Mouse (Mus musculus) adrenal gland, adult 2 months (tissue): ENCODE measurements around the gene Cfap45. TPM values are rescaled to one million over a fixed set of nuclear protein-coding genes. Genes with fewer than 3 reads are reported as not detected.

Experiments used
- DNase-seq: peaks from one replicate; pipeline ENCODE4 v3.0.0; 2021
- polyA plus RNA-seq: library from polyadenylated mRNA; depleted of rRNA; stranded (reverse); fragments of >200 nt; gene quantifications from 2 replicates; pipeline ENCODE4 v1.2.3, GENCODE M21; 2012
- total RNA-seq, 2 experiments: library from RNA; stranded (reverse); gene quantifications; 2 replicates each; pipeline ENCODE4 v1.2.3; 2021

Gene Cfap45
- total and polyA plus RNA-seq, 3 experiments, result 0.15 to 0.37 (median 0.31) TPM

DNA sequence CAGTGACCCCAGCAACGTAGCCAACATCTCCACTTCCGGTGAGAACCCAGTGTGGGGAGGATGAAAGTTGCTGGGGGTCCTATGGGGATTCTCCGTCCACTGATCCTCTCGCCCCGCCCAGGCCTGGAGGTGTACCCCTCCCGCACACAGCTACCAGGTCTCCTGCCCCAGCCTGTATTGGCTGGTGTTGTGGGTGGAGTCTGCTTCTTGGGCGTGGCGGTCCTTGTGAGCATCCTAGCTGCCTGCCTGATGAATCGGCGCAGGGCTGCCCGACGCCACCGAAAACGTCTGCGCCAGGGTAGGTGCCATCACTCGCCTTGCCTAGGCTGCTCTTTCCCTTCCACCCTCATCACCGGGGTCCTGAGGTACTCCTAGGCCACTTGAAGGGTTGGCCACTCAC is 24.6 kb upstream of the Cfap45 start:
- no peak for DNase-seq

DNA sequence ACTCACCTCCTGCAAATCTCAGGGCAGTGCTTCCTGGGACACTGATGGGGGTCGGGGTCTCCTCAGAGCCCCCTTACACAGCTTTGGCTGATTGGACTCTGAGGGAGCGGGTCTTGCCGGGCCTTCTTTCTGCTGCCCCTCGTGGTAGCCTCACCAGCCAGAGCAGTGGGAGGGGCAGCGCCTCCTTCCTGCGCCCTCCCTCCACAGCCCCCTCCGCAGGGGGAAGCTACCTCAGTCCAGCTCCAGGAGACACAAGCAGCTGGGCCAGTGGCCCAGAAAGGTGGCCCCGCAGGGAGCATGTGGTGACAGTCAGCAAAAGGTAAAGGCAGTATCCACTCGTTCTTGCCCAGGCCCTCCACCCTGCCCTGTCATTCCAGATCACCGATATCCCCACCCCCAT is 23.2 kb upstream of the Cfap45 start:
- DNase-seq, result no peak

DNA sequence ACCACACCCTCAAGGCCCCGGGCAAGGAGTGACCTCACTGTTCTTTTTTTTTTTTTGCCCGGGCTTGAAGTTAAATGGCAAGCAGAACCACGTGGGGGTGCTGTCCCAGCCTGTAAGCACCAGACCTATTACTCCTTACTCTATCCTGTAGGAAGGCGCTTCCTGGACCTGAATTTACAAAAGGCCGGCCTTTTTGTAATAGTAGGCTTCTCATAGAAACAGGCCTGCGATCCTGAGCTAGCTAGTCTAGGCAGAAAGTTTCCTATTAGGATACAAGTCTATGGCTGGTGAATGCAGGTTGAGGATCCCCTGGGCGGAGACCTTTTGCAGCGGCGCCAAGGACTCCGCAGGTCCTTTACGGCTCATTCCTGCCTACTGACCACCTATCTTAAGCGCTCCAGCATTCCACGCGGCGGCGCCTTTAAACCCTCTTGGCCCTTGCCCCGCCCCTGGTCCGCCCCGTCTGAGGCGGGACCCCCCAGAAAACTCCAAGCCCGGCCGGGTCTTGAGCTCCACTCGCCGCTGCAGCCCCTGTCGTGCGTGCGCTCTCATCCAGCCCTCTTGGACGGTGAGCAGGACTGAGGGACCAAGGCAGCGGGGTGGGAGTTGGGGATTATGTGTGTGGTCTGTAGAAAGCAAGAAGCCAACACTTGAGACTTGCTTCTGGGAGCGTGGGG is 20.7 kb upstream of the Cfap45 start, which contains the start of gene Tagln2:
TSS of gene Tagln2 (plus strand) at position 283 of the 677 bp plus-strand sequence.
- peak; percentile 91 for DNase-seq

DNA sequence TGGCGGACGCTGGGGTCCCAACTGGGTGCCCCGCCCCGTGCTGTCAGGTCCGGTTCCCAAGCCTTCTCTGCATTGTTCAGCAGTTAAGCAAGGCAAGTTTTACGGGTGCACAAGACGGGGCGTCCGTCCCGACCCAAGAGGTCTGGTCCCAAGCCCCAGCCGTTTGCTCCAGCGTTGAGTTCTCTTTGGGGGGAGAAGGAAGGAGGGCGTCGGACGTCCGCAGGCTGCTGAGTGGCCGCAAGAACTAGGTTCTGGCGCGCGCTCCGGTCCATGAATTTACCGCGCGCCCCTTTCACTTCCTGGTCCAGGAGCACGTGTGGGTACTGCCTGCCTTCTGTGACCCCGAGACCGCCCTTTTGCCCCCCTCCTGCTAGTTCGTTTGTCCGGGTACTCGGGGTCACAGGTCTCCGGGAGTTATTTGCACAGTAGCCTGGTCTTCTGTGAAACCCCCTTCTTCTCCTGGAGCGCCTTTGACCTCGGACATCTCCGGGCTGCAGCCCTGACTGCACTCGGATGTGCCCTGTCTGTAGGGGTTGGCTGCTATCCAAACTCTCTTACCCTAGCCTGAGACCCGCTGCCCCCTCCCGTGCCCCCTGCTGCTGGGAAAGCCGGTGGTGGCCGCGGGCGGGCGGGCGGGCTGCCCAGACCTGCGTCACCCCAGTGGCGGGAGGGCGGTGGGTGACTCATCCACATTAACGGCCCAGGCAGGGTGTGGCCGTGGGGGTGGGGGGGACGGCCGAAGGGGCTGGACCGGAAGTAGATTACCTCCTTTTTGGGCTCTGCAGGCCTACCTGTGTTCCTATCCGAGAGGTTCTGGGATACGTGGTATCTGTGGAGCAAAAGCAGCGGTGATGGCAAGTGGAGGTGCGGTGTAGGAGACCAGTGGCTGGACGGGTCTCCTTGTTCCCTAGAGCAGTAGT is 19.9 kb upstream of the Cfap45 start:
- DNase-seq, result peak; percentile 87

DNA sequence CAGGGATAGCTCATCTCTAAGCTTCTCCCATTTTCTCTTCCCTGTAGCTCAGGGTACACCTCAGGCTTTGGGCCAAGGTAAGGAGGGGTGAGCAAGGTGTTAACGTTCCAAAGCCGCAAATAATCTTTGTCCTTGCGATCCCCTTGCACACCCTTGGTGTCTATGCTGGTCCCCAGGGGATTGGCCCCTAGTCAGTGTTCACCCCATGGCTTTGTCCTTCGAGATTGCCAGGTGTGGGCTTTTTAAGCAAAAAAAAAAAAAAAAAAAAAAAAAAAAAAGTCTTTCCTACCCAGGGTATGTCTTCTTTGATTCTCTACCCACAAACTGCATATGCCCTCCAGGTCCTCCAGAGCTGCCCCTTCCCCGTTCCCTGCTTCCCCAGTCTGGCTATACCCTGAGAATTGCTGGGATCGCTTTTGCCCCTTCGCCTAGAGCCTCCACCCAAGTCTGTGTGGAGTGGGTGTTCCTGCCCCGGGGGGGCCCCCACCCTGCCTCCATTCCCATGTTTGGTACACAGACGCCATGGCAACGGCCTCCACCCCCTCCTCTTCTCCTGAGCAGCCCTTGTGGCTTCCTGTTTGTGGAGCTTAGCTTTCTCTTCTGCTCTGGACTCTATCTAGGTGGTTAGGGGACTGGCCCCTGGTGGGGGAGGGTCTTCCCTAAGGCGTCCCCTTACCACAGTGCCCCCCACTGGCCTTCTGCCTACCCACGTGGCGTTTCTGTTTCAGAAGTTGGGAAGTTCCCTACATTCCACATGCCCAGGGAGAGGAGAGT is 19.0 kb upstream of the Cfap45 start:
- DNase-seq, result peak; percentile 72

DNA sequence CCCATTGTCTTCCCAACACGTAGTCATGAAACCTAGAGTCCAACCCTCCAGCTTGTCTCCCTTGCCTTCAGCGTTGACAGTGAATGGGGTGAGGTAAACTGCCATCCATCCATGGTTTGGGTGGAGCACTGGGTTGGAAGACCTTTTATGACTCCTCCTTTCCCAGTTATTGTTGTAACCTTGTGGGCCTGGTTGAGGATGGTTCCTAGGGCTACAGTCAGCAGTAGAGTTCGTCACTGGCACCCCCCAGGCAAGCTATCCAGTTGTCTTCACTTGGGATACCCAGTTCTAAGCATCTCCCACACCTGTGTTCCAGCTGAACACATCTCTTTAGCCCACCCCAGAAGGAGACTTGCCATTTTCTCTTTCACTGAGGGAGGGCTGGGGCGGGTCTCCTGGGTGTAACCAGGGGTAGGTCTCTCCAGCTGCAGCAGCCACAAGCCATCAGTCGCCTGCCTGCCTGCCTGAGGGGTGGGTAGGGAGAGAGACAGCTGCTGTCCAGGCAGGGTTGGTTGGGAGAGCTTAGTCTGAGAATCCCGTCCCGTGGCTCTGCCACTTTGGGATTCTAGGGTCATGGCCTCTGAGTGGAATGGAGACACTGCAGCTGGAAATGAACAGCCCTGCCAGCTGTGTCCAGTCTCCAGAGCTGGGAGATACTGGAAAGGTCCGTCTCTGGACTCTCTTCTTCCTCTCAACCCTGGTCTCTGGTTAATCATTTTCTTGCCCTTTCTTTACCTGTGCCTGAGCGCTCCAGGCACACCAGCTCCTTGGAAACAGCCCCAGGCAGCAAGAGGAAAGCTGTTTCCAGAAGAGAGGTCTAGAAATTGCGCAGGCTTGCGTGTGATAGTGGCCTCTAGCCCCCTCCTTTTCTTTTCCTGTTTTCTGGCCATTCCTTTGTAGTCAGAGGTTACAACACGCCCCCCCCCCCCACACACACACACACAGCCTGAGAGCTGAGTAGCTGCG is 18.2 kb upstream of the Cfap45 start:
- no peak for DNase-seq

DNA sequence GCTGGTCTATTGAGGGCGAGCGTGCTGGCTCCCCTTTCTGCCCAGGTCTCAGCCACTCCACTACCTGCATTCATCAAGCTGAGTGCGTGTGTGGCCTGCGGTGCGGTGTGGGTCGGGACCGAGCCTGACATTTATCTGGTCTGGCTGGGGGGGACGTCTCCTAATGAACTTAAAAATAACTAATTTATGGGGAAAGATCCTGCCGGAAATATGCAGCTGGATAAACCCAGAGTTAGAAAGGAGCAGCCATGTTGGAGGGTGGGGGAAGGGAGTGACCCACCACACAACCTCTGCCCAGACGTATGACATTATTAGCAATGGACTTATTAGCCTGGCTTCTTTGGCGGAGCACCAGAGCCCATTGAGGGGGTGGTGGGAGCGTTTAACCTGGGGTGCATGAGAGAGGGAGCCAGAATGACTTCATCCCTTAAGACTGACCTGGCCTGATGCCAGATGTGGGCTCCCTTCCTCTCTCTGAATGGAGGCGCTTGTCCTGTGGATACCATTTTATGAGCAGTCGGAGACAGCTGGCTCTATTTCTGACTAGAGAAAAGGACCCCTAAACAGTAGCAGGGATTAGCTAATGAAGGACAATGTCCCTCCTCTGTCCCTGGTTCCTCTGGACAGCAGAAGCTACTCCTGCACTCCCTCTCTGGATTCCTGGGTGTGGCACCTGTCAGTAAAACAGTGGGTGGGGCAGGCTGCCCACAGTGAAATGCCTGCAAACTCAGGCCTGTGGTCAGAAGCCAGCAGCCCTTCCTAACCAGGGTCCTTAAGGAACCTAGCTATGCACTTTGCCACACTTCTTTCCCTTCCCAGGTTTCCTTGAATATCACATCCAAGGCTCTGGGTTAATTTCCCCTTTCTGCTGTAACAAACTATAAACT is 17.2 kb upstream of the Cfap45 start:
- DNase-seq, result peak; percentile 37

DNA sequence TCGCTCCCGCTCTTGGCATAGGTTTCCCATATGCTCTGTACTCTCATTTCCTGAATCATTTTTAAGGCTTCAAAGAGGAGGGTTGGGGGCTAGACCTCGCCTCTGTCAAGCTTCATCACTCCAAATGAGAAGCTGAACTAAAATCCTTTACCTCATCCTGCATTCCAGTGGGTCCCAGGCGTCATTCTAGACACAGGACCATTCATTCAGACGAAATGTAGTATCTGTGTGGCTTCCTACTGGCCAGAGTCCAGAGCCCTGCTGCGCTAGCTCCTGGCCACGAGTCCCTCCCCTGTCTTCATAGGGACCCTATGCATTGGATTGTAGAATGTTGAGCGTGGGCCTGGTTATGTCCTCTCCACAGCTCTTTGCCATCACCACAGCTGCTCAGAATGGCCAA is 15.8 kb upstream of the Cfap45 start:
- DNase-seq, result no peak

DNA sequence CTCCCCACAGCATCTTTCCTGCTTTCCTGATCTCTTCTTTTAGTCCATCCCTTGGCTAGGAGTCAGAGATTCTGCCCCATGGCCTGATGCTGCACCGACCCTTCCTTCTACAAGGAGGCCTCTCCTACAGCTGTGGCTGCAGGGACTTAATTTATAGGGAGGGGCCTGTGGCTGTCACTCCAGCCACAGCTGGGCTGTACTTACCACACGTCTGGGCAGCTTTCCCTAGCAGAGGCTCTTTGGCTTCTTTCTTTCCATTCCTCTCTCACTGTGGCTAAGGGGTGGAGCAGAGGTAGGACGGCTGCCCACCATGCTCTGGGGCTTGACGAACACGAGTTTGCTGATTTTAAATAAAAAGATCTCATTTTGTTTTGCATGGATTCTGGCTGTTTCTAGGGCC is 13.6 kb upstream of the Cfap45 start:
- DNase-seq, result no peak

DNA sequence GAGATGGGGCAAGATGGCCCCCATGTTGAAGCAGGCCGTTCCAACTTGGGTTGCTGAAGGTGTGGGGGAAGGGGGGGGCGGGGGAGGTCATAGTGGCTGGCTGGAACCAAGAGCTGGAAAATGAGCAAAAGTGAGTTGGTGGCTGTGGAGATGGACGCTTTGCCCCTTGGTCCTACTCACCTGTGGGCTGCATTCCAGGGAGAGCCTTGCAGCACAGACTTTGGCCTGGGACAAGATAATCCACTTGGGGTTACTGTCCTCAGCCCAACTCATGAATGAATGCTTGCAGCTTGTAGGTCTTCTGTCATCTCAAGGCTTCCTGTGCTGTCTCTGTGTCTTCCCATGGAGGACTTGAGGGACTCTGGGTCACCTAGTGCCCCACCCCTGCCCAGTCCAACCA is 12.9 kb upstream of the Cfap45 start:
- DNase-seq, result no peak

DNA sequence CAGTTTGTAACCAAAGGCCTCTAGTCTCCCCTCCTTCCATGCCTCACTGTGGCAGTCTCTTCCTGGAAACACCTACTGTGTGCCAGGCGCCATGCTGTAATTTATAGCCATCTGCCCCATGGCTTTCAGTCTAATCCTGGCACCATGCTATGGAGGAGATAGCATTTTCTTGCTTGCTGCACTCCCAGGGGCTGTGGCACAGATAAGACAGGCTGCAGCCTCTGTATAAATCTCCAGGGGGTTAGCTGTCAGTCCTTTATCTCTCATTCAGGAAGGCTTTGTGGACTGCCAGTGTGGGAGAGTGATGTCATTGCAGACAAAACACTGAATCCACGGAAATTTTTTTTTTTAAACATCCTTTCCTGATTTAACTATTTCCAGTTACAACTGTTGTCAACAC is 12.4 kb upstream of the Cfap45 start:
- no peak for DNase-seq

DNA sequence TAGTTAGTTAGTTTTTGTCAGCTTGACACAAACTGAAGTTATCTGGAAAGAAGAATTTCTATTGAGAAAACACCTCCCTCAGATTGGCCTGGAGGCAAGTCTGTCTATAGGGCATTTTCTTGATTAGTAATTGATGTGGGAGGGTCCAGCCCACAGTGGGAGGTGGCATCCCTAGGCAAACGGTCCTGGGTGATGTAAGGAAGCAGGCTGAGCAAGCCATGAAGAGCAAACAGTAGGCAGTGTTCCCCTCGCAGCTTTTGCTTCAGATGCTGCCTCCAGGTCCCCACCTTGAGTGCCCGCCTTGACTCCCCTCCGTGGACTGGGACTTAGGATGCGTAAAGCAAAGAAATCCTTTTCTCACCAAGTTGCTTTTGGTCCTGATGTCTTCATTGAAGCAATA is 11.4 kb upstream of the Cfap45 start:
- no peak for DNase-seq

DNA sequence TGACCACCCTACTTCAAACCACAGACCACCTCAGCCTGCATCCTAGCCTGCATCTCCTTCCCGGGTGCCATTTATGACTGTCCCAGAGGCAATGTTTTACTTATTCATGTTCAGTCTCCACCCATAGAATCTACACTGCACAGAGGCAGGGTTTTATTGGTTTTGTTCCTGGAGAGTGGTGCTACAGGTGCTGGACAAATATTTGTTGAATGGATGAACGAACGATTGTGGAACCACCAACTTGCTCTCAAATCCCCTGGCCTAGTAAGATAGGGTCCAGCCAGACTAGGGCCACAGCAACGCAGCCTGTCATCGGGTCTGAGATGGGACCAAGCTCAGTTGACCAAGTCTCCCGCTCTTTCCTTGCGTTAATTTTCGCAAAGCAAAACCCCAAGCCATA is 10.6 kb upstream of the Cfap45 start:
- DNase-seq, result no peak

DNA sequence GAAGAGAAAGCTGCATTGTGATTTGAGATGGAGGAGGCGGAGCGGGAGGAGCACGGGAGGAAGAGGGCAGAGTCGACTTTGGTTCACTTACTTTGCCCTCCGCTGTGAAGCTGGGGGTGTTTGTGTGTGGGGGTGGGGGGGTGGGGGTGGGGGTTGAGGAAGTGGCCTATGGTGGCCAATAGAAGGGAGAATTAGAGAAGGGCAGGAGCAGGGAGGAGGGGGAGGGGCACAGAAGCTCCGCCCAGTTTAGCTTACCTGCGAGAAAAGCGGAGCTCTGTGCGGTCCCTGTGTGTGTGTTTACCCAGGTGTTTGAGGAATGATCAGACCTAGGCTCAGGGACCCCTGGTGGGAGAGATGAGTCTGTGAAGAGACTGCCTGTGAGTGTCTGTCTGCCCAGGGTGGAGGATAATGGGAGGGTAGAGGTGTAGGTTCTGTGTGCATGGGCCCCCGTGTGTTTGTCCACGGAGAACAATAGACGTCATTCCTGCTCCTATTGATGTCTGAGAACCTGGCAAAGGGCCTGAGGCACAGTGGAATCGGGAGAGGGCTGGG is 10.1 kb upstream of the Cfap45 start:
- no peak for DNase-seq

DNA sequence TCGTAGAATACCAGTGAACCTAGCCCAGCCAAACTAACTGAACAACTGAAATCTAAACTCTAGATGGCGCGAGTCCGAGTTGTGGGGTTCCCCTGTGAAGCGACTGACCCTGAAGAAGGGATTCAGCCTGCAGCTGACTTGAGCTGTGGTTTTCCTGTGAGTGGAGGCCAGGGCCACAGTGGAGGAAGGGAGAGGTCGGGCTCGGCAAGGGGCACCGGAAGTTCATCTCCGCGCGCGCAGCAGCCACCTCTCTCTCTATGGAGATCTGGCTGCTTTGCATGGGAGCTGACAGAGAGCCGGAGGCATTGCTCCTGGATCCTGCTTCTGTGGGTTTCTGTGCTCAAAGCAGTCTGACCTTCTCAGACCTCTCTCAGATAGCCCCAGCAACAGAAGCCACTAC is 7.6 kb upstream of the Cfap45 start:
- peak; percentile 83 for DNase-seq

DNA sequence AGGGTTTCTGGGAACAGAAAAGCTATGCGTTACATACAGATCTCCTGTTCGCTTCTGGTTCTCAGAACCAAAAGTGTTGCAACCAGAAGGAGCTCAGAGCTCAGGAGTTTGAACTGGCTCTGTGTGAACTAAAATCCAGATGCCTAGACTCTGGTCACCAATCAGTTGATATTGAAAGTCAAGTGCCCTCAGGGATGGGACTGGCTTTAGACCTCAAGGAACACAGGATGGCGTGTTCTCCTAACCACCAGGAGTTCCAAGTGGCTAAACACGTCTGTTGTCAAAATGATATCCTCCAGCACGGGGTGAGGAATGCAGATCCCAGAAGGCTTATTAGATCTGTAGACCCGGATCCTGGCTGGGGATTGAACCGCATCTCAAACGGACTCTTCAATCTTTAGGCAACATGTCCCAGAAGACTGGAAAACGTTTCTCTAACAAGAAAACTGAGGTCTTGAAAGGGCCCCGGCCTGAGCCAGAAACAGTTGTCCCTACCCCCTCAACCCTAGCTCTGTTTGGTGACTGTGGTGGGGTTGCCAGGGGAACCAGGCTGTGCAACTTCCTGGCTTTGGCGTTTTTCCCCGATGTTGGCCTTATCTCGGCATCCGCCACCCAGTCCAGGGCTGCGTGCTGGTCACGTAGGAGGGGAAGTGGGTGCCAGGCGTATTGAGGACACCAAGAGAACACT is 6.9 kb upstream of the Cfap45 start:
- DNase-seq, result peak; percentile 69

DNA sequence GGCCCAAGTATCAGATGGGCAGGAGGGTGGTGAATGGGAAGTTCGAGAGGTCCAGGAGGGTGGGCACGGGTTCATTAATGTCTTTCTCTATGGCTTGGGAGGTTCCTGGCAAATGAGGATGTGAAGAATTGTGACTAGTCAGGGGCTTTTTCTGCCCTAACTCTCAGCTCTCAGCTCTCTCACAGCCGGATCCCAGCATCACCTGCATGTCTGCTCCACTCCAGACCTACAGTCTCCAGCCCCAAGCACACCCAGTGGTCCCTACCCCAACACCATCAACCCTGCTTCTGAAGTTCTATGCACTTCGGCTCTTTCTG is 6.4 kb upstream of the Cfap45 start:
- no peak for DNase-seq

DNA sequence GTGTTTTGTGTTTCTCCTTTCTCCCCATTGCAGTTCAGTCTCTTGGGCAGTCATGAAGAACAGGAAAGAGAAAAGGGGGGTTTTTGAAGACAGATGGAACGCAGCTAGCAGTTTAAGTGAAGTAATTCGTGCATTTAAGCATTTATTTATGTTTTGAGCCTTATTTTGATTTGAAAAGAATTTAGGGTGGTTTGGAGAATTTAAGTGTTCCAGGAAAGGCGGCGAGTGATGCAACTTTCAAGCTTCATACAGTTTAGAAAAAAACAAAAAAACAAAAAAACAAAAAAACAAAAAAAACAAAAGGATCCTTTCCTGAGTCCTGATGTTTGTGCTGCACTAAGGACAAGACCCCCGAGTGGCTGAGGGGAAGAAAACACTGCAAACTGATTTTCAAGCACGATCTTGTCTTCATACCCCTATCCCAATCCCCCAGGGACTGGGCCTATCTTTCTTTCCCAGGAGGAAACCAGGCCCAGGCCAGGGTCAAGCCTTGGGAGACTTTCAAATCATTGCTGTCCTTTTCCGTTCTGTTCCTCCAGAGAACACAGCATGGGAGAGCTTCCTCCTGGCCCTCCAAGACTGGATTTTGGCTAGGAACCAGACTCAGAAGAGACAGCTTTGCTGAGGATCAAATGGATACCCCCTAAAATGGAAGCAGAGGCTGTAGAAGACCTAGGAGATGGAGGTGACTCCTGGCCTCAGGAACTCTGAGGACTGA is 5.9 kb upstream of the Cfap45 start:
- DNase-seq, result no peak

DNA sequence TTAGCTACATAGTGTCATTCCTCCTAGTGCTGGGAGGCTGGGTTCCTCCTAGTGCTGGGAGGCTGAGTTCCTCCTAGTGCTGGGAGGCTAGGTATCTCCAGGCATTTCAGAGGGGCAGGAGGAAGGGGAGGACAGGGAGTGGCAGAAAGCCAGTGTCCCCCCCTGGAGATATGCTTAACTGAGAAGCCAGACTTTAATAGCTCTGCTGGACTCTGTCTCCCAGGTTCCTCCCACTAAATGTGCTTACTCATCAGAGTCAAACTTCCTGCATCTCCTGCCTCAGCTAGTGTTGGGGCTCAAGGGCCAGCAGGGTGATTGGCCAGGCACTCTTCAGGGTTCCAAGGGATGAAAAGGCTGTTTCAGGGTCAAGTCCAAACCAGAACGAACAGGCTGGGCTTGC is 5.2 kb upstream of the Cfap45 start:
- no peak for DNase-seq
